Mouse (Mus musculus) megakaryocyte, embryonic 14.5 days (primary cell): ENCODE results near the gene Rnase1.

Source experiments
- FLI1 ChIP-seq: IDR thresholded peaks from 2 replicates; pipeline ENCODE4 v1.6.1; 2012; ENCODE audit warnings: low read length, inconsistent platforms, mixed read lengths
- GATA1 ChIP-seq: IDR thresholded peaks from 3 replicates; pipeline ENCODE4 v1.6.1; 2012; ENCODE audit warnings: mixed read lengths, low read length, inconsistent platforms, borderline replicate concordance

- TF ChIP-seq FLI1 (no peak), GATA1 (no peak)
Measured at GRCm38 (mm10) chr14:51149164-51149563, 2.6 kb upstream of the Rnase1 start.
